Mouse (Mus musculus): Measurements from ENCODE around the gene Bach2. TPM values are rescaled to one million over a fixed set of nuclear protein-coding genes. Genes with fewer than 3 reads are reported as not detected.

Gene Bach2
- polyA plus RNA-seq, 1 experiment, result 7.5 TPM

DNA sequence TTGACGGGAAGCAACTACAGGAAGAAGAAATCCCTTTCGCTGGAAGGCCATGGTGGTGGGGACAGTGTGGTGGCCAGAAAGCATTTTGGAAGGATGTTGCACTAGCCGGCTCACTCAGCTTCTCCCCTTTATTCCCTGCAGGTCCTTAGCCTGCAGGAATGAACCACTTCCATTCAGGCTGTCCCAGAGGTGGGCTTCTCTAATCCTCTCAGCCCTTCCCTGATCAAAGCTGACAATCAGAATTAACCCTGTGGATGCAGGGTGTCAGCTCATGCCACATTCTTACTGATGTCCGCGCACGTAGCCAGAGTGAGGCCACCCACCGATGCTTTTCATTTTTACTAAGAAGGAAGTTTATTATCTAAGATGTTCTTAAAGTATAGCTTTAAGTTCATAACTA lies 102.2 kb downstream of the Bach2 start:
- WGBS, result 82% methylated on average over 7 of the region's 7 CpGs
- Histone ChIP-seq H3K4me1 (ENCODE audit: control insufficient read depth, insufficient read depth, low read length) (peaks cover 19% of the 10 kb centered on the region), H3K4me3 (replicated peaks; ENCODE audit: extremely low read depth, low read depth, low read length) (no peak overlapping the region)
- TF ChIP-seq POLR2A (IDR thresholded peaks at IDR 0.05; ENCODE audit: borderline replicate concordance, extremely low read depth, low read depth, low read length) (no peak), CTCF (IDR thresholded peaks at IDR 0.05; ENCODE audit: insufficient read depth, low read length) (no peak)
- no peak for DNase-seq

DNA sequence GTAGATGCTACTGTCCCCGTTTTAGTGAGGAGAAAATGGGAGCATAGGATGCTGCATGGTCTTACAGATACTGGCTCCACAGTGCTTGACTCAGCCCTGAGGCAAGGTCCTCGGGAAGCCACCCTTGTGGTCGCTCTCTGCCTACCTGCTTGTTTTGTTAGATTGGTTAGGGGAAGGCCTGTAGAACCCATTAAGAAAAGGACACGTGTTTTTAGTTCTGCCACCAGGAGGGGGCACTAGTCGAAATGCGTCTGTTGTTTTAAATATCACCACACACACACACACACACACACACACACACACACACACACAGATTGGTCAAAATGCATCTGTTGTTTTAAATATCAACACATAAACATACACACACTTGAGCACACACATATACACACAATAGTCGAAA lies 103.7 kb downstream of the Bach2 start:
- peaks cover 15% of the 10 kb centered on the region for H3K4me1 ChIP-seq (ENCODE audit: control insufficient read depth, insufficient read depth, low read length)
- no peak for DNase-seq
- WGBS, result 58% methylated on average over 7 of the region's 7 CpGs
- no peak overlapping the region for H3K4me3 ChIP-seq (replicated peaks; ENCODE audit: extremely low read depth, low read depth, low read length)
- no peak for TF ChIP-seq CTCF (IDR thresholded peaks at IDR 0.05; ENCODE audit: insufficient read depth, low read length)
- no peak for TF ChIP-seq POLR2A (IDR thresholded peaks at IDR 0.05; ENCODE audit: borderline replicate concordance, extremely low read depth, low read depth, low read length)

DNA sequence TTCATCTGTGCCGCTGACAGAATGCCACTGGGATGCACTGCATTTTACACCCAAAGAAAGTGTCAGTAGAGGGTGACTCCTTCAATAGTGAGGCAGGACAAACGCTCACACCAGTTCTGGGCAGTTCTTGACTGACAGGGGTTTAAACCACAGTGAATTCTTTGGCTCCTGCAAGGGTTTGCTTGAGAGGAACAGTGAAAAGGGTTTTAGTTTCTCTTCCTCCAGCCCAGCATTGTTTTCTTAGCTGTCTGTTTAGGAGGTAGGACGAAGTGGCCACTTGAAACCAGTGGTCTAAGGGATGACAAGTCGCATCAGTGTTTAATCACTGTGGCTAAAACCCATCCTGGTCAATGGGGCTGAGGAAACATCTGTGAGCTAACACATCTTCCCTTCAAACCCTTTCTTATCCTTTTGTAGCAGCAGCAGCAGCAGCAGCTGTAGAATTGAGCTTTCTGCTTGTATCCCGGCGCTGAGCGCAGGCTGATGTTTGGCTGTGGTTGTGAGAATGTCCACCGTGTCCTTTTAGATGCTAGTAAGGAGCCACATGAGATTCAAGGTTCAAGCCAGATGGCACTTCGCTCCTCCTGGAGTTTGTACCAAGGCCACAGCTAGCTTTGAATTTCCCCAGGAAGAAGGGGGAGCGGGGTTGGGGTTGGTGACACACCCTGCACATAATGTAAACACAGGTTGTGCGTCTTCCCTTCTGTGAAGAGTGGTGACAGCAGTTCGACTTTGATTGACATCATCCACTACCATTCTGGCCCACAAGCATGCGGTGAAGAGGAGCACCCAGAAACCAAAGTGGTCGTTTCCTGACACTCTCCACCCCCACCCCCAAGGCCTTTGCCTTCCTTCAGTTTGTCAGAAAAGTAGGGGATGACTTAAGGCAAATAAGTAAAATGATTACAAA lies 104.9 kb downstream of the Bach2 start:
- no peak for TF ChIP-seq CTCF (IDR thresholded peaks at IDR 0.05; ENCODE audit: insufficient read depth, low read length)
- TF ChIP-seq POLR2A (IDR thresholded peaks at IDR 0.05; ENCODE audit: borderline replicate concordance, extremely low read depth, low read depth, low read length), result no peak
- Histone ChIP-seq H3K4me3 (replicated peaks; ENCODE audit: extremely low read depth, low read depth, low read length) (no peak overlapping the region), H3K4me1 (ENCODE audit: control insufficient read depth, insufficient read depth, low read length) (peaks cover 7% of the 10 kb centered on the region)
- DNase-seq, result no peak
- 32% methylated on average over 14 of the region's 14 CpGs for WGBS

DNA sequence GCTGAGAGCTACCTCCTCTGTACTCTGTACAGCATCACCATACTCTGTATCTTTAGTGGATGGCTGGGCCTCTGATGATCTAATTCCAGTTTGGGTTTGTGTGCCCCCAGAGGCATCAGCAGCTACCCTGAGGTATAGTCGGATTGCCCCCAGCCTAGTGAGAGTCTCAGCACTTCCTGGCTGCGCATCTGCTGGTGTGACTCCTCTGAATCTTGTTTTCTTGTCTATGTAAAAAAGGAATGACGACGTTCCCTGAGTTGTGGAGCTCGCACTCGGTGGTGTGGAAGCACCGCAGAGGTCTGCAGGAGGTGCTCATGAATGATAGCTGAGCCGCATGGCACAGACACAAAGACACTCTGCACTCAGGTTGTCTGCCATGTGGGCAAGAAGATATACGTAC lies 105.7 kb downstream of the Bach2 start:
- TF ChIP-seq CTCF (IDR thresholded peaks at IDR 0.05; ENCODE audit: insufficient read depth, low read length), result no peak
- no peak for TF ChIP-seq POLR2A (IDR thresholded peaks at IDR 0.05; ENCODE audit: borderline replicate concordance, extremely low read depth, low read depth, low read length)
- no peak for DNase-seq
- Histone ChIP-seq H3K4me3 (replicated peaks; ENCODE audit: extremely low read depth, low read depth, low read length) (no peak overlapping the region), H3K4me1 (ENCODE audit: control insufficient read depth, insufficient read depth, low read length) (peaks cover 4% of the 10 kb centered on the region)
- WGBS, result 82% methylated on average over 9 of the region's 9 CpGs

DNA sequence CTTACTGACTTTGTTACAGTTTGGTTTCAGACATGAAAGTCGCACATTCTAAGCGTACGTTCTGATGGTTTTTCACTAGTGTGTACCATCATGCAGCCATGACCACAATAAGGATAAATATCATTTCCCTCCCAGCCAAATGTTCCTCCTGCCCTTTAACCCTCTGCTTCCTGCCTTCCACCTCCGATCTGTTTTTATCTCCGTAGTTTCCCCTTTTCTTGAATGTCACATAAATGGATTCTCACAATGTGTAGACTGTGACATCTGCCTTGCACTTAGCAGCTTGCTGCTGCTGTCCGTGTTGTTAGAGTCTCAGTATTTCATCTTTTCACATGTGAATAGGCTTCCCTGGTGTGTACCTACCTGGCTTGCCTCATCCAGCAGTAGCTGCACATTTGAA lies 108.6 kb downstream of the Bach2 start:
- no peak for TF ChIP-seq POLR2A (IDR thresholded peaks at IDR 0.05; ENCODE audit: borderline replicate concordance, extremely low read depth, low read depth, low read length)
- TF ChIP-seq CTCF (IDR thresholded peaks at IDR 0.05; ENCODE audit: insufficient read depth, low read length), result no peak
- WGBS, result 57% methylated on average over 6 of the region's 6 CpGs
- Histone ChIP-seq H3K4me3 (replicated peaks; ENCODE audit: extremely low read depth, low read depth, low read length) (no peak overlapping the region), H3K4me1 (ENCODE audit: control insufficient read depth, insufficient read depth, low read length) (peaks cover 7% of the 10 kb centered on the region)
- no peak for DNase-seq

DNA sequence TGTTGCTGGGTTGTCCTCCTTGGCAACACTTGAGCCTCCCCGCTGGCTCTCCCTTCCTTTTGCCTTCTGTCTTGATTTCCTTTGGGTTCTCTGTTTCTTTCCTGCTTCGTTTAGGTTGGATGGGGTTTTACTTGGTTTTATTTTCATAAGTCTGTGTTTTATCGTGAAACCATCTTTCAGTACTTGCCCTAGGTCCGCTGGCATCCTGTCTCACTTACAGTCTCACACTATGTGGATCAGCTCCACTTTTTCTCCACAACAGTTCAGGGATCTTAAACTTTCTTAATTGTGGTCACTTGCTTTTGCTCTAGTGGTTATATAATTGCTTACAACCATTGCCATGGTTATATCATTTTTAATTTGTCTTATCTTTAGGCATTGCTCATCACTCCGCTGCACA lies 109.1 kb downstream of the Bach2 start:
- peaks cover 8% of the 10 kb centered on the region for H3K4me1 ChIP-seq (ENCODE audit: control insufficient read depth, insufficient read depth, low read length)
- no peak overlapping the region for H3K4me3 ChIP-seq (replicated peaks; ENCODE audit: extremely low read depth, low read depth, low read length)
- no peak for TF ChIP-seq CTCF (IDR thresholded peaks at IDR 0.05; ENCODE audit: insufficient read depth, low read length)
- TF ChIP-seq POLR2A (IDR thresholded peaks at IDR 0.05; ENCODE audit: borderline replicate concordance, extremely low read depth, low read depth, low read length), result no peak
- no peak for DNase-seq
- WGBS, result 57% methylated on average over 5 of the region's 5 CpGs

DNA sequence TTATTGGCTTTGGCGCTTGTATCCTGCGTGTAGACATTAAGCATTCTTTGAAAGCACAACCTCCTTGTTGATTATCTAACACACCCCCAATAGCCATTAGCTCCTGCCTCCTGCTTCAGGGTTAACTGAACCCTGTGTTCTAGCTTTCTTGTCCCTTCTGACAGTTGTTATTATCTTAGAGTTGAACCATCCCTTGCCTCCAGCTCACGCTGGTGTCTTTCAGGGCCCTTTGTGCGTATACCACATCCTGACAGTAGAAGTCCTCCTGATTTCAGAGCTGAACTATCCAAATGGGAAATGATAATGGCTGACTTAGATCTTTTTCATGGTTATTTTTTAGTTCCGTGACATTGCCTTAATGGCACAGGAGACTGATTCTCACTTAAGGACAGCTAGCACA lies 110.8 kb downstream of the Bach2 start:
- Histone ChIP-seq H3K4me1 (ENCODE audit: control insufficient read depth, insufficient read depth, low read length) (peaks cover 7% of the 10 kb centered on the region), H3K4me3 (replicated peaks; ENCODE audit: extremely low read depth, low read depth, low read length) (no peak overlapping the region)
- no peak for TF ChIP-seq CTCF (IDR thresholded peaks at IDR 0.05; ENCODE audit: insufficient read depth, low read length)
- TF ChIP-seq POLR2A (IDR thresholded peaks at IDR 0.05; ENCODE audit: borderline replicate concordance, extremely low read depth, low read depth, low read length), result no peak
- DNase-seq, result no peak
- WGBS, result 94% methylated on average over 5 of the region's 5 CpGs

DNA sequence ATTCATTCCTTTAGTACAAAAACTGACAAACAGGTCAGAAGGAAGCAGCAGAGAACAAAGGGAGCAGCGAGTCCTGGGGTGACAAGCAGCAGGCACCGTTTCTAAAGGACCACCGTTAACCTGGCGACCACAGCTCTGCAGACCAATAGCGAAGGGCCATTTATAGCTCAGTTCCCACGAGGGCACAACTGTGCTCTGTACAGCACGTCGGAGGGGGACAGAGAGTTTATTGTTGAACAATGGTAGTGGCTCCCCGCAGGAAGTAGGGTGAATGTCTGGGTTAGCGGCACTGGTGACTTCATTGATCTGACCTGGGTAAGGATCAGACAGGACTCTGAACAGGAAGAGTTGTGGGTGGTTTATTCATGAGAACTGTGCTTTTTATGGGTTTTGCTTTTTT lies 112.6 kb downstream of the Bach2 start:
- peaks cover 7% of the 10 kb centered on the region for H3K4me1 ChIP-seq (ENCODE audit: control insufficient read depth, insufficient read depth, low read length)

DNA sequence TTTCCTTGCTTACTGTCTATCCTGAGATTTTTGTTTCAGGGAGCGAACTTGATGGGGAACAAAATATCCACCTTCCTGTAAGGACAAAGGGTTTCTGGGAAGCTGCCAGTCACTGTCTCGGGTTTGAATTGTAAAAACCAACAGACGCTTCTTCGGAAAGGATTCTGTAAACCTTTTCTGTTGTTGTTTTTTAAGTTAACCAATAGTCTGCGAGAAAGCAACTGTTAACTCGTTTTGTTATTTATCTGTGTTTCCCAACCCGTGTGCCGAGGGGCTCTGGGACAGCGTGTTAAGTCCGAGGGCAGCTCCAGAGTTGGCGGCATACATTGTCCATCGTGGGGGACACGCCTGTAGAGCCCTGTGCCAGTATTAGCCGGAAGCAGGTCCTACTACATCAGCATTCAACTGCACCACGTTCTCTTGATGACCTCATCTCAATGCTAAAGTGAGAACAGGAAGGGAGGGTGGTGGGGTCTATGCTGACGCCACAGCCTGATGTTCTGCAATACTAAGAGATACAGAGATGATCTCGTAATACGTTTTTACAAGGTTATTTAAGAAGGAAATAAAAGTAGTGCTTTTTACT lies 113.2 kb downstream of the Bach2 start:
- TF ChIP-seq POLR2A (IDR thresholded peaks at IDR 0.05; ENCODE audit: borderline replicate concordance, extremely low read depth, low read depth, low read length) (no peak), CTCF (IDR thresholded peaks at IDR 0.05; ENCODE audit: insufficient read depth, low read length) (no peak)
- DNase-seq, result no peak
- Histone ChIP-seq H3K4me1 (ENCODE audit: control insufficient read depth, insufficient read depth, low read length) (peaks cover 7% of the 10 kb centered on the region), H3K4me3 (replicated peaks; ENCODE audit: extremely low read depth, low read depth, low read length) (no peak overlapping the region)
- 37% methylated on average over 18 of the region's 18 CpGs for WGBS

More for the DNA sequence above, 112.6 kb downstream of the Bach2 start:
- no peak overlapping the region for H3K4me3 ChIP-seq (replicated peaks; ENCODE audit: extremely low read depth, low read depth, low read length)
- 38% methylated on average over 10 of the region's 10 CpGs for WGBS
- no peak for DNase-seq
- TF ChIP-seq CTCF (IDR thresholded peaks at IDR 0.05; ENCODE audit: insufficient read depth, low read length), result no peak
- TF ChIP-seq POLR2A (IDR thresholded peaks at IDR 0.05; ENCODE audit: borderline replicate concordance, extremely low read depth, low read depth, low read length), result no peak

DNA sequence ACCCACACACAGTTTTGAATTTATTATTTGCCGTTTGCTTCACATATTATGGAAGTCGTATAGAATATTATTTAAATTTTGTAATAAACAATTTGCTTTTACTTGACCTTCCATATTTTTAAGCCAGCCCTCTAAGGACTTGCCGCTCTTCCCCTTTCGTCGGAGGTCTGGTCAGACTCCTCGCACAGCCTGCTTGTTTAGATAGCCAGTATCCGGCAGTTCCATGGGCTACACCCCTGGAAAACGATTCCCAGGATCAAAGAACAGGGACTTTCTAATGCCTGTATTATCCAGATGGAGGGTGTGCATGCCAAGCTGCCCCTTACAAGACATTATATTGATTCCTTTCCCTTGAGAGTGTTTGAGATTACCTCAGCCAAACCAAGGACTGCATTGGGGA lies 113.8 kb downstream of the Bach2 start:
- TF ChIP-seq POLR2A (IDR thresholded peaks at IDR 0.05; ENCODE audit: borderline replicate concordance, extremely low read depth, low read depth, low read length) (no peak), CTCF (IDR thresholded peaks at IDR 0.05; ENCODE audit: insufficient read depth, low read length) (no peak)
- peaks cover 7% of the 10 kb centered on the region for H3K4me1 ChIP-seq (ENCODE audit: control insufficient read depth, insufficient read depth, low read length)
- DNase-seq, result no peak
- 28% methylated on average over 8 of the region's 8 CpGs for WGBS
- H3K4me3 ChIP-seq (replicated peaks; ENCODE audit: extremely low read depth, low read depth, low read length), result no peak overlapping the region
